Mouse (Mus musculus) thymus, postnatal 36 days (tissue): ENCODE results near the gene Cth.
"Not testable (repeated sequence)": the region's sequence is repeated elsewhere in the genome, so short reads cannot be mapped to it uniquely, and the experiment has no call there.

Source experiments
- DNase-seq, 2 experiments: peaks; one replicate each; pipeline ENCODE4 v3.0.0; 2022; ENCODE audit warnings: mixed read lengths in 2 of 2

Gene Cth

DNA sequence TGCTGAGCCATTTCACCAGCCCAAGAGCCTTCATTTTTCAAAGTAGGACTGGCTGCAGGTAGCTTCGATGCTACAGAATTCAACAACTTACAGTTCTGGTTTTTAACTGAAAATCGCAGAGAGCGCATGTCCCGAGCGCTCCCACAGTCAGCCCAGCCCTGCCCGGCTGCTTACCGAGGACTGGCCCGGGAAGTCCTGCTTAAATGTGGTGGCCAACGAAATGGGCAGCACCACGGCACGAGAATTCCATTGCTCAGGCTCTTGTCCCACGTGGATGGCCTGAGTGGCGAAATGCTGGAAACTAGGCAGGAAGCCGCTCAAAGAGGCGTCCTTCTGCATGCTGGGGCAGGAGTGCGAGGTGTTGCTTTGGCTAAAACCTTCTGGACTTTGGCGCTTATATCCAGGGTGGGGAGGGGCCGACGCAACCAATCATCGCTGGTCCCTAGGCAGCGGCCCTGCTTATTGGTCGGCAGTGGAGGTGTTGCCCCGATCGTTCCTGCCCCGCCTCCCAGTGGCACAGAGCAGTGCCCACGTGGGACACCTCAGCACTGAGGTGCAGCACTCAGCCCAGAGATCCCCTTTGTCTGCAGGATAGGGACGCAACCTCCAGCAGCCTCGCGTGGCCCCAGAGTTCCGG lies at the start of gene Cth:
Gene Cth, minus strand, starts transcription at position 386 of the 637 bp plus-strand sequence.
- DNase-seq, result peak; percentile 54 to 72

DNA sequence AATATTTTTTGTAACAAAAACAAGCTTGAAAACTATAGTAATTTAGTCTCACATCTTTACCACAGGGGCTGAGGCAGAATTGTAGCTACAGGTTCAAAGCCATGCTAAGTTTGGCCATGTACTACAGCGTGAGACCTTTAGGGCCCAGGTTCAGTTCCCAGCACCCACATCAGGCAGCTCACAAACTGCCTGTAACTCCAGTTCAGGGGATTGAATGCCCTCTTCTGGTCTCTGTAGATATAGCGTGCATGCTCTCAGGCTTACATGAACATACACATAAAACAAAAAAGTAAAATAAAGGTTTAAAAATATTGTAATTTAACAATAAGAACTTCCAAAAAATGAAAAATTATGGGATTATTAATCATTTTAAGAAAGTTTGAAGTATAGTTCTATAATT lies 48.4 kb upstream of the Cth start:
- no peak for DNase-seq

DNA sequence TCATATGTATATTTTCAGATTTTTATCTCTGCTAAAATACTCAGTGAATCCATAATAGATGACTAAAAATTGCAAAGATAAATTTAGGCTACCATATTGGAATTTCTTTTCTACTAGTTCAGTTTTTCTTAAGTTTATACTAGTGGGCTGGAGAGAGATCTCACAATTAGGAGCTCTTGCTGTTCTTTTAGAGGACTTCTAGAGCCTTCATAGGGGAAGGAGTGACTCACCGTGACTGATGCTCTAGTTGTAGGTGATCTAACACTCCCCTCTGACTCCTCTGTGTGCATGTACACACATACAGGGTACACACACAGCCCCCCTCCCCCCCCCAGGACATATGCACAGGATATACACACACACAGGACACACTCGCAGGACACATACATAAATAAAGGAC lies 46.3 kb upstream of the Cth start:
- no peak for DNase-seq

DNA sequence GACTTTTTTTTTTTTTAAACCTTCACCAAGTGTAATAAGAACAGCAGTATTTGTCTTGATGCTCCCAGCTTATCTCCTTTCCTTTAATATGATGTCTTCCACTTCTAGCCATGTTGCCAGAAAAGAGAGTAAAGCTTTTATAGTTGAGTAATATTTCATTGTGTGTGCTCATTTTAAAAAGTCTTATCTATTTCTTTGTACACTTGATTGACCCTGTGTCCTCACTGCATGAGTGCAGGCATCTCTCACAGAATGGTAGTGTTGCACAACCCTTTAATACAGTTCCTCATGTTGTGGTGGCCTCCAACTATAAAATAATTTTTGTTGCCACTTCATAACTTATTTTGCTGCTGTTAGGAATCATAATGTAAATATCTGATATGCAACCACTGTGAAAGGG lies 32.4 kb upstream of the Cth start:
- DNase-seq, result no peak

DNA sequence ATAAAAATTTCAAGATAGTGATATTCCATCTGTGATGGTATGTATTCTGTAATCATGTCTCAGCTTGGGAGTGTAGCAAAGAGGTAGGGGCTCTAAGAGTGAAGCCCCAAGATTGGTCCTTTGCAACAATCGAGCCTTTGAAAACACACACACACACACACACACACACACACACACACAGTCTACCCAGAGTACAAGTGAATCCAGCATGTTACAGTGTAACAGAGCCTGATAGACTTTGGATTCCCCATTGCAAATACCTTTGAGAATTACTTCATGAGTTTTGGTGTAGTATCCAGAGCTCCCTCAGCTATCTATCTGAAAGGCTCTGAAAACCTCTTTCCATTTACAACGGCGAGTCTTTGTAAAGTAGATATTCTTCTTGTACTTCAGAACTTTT lies 31.3 kb upstream of the Cth start:
- DNase-seq, result no peak

DNA sequence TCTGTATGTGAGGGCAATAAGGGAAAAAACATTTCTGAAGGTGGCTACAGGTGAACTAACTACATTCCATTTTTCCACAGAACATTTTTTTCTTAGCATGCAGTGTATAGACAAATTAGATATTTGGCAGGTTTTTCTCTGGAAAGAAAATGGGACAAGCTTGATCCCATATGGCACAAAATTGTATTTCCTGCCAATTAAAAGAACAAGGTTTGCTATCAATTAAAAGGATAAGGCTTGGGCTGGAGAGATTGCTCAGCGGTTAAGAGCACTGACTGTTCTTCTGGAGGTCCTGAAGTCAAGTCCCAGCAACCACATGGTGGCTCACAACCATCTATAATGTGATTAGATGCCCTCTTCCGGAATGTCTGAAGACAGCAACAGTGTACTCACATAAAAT lies 30.6 kb upstream of the Cth start:
- DNase-seq, result no peak

DNA sequence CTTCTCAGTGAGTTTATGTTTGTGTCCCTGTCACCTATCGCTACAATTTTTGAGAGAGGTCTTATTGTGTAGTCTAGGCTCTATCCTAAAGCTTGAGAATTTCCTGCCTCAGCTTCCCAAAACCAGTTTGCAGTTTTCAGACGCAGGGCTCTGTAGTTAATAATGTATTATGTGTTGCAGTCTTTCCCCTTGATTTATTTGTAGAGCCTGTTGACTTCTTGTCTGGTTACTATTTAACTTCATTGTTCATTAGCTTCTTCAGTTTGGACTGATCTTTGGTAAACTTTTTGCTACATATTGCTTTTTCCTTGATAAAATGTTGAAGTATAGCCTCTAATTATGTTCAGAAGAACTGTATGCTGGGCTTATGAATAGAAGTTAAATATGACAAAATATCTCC lies 27.8 kb upstream of the Cth start:
- no peak for DNase-seq

DNA sequence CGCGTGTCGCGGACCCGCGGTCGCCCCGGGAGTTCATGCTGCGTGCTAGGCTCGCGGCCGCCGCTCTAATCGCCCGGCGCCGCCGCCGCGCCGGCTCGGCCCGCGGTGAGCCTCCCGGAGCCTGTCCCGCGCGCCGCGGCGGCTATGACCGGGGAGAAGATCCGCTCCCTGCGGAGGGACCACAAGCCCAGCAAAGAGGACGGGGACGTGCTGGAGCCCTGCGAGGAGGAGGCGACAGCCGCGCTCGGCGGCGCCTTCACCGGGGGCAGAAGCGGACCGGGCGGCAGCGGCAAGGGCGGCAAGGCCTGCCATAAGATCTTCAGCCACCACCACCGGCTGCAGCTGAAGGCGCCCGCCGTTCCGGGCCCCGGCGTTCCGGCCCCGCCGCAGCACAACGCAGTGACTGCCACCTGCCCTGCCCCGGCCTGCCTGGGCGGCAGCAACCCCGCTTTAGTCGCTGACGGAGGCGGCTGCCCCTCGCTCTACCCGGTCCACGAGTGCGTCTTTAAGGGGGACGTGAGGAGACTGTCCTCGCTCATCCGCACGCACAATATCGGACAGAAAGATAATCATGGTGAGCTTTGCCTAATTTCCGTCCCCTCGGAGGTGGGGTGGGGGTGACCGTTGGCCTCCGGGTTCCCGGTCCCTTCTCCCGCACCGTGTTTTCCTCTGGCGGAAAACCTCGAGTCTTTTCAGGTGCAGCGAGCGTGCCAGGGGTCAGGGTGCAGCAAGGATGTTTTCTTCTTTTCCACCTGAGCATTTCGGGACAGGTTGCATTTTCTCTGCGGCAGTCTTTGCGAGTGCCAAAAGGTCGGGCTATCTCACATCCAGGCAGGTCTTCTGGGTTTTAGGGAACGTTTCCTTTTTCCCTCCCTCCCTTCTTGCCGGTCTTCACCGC lies 22.8 kb upstream of the Cth start:
- DNase-seq, result peak in 1 of 2 experiments; percentile 61

DNA sequence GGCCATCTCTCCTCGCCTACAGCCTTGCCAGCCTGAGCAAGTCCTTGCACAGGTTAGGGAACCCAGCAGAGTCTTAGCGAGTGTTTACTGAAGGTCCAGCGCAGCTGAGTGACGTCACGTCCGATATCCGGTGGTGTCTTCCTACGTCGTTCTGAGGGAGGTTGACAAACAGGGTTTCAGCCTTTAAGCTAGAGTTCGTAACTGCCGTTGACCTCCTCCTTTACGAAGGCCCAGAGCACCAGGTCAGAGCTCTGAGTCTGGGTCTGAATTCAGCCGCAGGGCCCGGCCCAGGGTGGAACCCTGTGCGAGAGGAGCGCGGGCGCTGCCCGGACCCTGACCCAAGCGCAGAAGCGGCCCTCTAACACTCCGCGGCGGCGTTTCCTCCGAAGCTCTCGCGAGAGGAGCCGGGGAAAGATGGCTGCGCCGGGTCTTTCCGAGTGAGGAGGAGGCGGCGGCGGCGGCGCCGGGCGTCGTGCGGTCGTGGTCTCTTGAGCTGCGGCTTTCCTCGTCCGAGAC lies 22.0 kb upstream of the Cth start, which contains the start of gene Ankrd13c:
Gene Ankrd13c, plus strand, starts transcription at position 397 of the 516 bp plus-strand sequence.
- DNase-seq, result peak; percentile 90

DNA sequence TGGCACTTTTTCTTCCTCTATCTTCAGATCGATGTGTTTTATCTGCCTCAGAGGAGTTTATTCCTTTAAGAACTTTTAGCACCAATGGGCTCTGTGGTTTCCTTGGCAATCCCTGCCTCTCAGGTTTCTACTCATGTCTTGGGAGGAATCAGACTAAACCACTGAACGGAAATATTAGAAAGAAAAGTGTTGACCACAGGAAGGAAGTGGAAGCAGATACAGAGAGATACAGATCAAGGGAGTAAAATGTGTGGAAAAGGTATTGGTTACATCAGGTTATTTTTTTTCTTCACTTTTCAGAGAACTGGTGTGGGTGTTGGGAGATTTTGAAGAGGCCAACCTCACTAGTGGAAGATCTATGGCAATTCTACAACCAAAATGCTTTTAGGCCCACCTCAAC lies 13.7 kb upstream of the Cth start:
- DNase-seq, result no peak

DNA sequence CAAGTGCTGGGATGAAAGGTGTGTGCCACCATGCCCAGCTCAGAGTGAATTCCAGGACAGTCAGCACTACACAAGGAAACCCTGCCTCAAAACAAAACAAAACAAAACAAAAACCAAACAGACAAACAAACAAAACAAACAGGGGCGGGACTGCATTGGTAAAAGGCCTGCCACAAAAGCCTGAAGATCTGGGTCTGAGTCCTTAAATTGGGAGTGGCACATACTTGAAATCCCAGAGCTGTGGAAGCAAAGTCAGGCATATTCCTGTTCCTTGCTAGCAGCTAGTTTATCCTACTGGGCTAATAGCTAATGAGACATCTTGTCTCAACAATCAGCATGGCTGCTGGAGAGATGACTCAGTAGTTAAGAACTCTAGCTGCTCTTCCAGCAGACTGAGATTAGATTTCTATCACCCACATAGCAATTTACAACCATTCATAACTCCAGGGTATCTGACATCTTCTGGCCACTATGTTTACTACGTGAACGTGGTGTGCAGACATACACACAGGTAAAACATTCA lies 9.5 kb upstream of the Cth start:
- no peak for DNase-seq

DNA sequence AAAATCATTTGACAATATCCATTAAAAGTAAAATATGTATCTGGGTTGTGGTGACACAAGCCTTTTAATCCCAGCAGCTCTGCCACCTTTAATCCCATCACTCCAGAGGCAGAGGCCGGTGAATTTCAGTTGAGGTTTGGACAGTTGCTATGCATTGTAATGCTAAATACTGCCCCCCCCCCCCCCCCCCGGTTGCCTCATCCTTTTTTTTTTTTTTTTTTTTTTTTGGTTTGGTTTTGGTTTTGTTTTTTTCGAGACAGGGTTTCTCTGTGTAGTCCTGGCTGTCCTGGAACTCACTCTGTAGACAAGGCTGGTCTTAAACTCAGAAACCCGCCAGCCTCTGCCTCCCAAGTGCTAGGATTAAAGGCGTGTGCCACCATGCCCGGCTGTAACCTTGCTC lies 8.3 kb upstream of the Cth start:
- not testable (repeated sequence) for DNase-seq

DNA sequence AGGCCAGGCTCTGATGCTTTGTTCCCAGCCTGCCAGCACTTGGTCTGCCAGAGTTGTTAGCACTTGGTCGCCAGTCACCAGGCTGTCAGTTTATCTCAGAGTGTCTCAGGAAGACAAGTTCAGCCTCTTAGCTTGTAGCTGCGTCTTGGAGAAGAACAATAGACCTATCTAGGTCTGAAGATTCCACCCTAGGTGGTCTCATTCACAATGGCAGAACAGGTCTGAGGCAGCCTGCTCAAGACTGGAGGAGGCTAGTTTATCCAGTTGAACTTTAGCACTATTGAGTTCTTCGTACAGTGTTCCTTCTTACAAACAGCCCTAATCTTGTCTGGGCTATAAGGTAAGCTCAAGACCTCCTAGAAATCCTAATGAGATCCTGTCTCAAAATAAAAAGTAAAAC lies 7.2 kb upstream of the Cth start:
- DNase-seq, result no peak

DNA sequence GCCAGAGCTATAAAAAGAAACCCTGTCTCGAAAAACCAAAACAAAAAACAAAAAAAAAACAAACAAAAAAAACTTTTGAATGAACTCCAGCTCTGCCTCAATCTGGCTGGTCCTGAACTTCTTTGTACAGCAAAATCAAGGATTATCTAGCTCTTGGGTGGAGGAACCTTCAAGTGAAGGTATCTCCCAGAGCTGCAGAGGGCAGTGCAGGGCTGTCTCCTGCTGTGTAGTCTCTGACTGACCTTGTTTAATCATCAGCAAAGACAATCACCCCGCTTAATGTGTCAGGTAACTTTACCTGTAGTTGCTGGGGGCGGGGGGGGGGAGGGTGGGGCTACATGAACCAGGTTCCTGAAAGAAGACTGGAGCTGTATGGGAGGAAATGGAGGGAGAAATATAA lies 6.7 kb upstream of the Cth start:
- DNase-seq, result peak in 1 of 2 experiments; percentile 6

DNA sequence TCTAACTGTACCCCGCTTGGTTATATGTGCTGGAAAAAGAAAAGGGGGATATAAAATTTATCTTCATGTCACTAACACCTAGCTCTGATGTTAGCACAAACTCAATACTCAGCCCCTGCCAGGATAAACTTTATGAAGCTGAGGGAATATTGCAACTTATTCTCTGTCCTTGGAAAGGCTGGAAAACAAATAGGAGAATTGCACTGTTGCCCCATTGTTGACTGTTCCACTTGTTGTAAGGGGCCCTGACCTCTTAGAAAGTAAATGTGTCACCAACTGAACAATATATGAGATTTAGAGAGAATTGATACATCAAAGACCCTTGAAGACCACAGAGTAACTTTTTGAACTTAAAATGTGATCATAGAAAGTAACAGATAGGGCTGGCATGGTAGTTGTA lies 4.5 kb upstream of the Cth start:
- DNase-seq, result no peak

DNA sequence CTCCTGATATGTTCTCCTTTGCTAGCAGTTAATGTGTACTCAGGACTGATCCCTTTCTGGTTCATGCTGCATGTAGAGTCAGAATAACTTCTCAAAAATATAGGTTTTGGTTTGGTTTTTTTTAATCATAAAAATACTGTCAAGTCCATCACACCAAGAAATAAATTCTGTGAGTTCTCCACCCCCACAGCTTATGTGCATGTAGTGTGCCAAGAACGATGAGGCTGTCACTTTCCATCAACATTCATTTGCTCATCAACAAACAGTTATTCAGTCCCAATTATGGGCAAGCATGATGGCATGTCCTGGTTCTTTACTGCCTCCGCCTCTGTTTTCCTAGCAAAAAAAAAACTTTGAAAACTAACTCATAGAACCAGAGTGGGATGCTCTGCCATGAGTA lies 3.9 kb upstream of the Cth start:
- DNase-seq, result no peak

DNA sequence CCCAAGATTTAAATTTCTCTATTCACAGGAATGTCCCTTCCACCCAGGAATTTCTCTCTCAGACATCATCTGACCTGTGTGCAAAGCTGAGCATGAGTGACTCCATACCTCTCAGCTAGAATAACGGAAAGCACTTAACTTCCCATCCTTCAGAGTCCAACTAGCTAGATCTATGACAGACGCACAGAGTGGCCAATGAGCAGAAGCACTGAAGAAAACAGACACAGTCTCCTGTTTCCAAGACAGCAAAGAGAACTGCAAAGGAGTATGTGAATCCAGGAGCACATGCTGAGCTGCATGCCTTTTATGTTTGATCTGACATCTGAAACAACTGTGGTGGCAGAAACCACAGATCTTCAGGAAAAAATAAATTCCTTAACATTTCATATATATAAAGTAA lies 1.9 kb upstream of the Cth start:
- DNase-seq, result no peak

DNA sequence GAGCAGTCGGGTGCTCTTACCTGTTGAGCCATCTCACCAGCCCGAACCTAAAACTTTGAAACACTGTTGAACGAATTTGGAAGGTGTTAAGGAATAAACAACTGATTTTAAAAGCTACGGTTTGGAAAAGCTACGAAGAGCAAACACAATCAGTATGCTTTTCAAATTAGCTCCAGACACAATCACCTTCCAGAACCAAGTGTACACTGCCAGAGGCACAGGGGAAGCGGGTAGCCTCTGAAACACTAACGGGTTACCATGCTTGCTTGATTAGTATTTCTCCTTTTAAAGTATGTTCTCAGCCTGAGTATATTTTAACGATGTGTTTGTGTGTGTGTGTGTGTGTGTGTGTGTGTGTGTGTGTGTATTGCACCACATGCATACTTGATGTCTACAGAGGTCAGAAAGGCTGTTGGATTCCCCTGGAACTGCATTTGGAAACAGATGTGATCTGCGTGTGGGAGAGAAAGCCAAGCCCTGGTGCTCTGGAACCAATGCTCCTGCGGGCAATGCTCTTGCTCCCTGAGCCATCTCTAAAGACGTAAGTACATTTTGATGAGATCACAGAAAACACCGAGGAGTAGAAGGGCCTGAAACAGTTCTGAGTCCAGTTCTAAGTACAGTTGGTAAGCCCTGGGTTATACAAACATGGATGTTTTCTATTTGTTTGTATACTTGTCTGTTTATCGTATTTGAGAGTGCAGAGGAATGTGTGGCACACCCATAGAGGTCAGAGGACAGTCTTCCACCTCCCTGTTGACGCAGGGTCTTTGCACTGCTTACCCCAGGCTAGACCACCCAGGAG lies 1.0 kb upstream of the Cth start:
- DNase-seq, result no peak

DNA sequence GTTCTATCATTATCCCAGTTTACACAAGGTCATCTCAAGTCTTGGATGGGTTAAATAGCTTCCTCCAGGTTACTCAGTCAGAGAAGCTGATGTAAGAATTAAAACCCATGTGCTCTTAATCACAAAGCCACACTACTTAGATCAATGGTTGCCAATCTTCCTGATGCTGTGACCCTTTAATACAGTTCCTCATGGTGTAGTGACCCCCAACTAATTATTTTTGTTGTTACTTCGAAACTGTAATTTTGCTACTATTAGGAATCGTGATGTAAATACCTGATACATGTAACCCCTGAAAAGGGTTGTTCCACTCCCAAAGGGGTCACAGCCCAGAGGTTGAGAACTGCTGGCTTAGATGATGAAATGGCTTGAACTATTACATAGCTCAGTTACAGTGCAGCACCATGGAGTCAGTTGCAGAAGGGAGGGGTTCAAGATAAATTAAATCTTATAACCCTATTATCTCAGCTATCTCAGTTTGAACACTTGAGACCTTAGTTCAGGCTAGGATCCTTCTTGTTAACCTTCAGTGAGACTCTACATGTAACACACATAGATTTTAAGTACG lies 1.5 kb downstream of the Cth start:
- no peak for DNase-seq

DNA sequence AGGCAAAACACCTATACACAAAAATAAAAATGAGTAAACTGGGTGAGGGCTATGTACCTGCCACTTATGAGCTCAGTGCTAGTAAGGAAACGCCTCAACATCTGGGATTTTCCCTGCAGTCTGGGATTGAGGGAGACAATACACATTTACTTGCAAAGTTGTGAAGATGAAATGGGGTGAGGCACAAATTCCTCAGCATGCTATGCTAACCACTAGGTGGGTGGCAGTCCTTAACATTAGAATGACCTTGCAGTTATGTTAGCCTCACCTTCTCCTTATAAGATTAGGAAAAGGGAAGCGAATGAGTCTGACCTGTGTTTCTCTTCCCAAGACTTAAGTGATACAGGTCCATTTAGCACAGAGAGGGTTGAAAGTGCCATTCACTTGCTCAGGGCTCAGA lies 3.5 kb downstream of the Cth start:
- DNase-seq, result no peak

DNA sequence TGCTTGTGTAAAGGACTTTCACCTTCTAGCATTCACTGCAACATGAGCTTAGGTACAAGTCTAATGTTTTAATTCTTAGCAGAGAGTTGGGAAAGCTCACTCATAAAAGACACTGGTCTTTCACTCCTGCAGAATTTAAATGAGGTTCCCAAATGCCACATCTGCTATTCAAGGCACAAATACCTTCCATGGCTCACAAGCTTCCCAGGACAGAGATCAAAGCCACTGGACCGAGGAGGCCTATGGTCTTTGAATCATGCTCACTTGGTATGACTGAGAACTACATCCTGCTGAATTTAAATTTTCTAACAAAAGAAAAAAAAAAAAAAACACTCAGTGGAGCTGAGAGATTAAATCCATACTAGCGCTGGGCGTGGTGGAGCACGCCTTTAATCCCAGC lies 8.5 kb downstream of the Cth start:
- no peak for DNase-seq

DNA sequence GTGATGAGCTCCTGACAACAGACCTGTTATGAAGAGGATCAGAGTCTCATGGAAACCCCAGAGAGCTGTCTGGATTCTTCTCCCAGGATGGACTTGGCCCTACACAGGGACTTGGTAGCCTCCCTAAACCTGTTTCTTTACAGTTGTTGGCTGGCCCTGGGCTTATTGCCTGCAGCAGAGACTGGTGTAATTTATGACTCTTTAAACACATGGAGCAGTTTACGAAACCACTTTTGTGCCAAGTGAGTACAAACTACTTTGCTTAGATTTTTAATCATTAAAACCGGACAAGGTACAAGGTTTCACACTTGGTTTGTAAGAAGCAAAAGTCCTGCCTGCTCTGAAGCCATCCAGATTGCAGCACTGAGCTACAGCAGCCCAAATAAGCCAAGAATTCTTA lies 12.7 kb downstream of the Cth start:
- DNase-seq, result no peak

DNA sequence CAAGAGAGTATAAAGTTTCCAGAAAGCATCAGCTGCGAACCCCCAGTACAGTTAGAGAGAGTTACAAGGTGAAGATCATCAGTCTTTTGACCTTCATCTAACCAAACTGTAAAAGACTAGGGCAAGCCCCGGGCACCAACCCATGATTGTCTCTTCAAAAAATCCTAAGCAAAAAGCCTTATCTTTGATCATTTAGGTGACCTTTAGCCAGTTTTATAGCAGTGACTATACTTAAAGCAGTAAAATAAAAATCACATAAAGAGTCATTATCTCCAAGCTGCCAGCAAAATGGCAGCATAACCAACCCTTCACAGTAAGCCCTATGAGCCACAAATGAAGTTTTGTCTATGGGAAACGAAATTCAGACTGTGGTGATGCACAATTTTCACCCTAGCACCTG lies 14.6 kb downstream of the Cth start:
- no peak for DNase-seq
